Mouse (Mus musculus) thymus, adult 2 months (tissue): Measurements from ENCODE around the gene Cpvl.

Experiments used
- CTCF ChIP-seq: fragments of 200-500 bp; IDR thresholded peaks from 2 replicates; pipeline ENCODE4 v1.5.1; 2012; ENCODE audit warnings: mild to moderate bottlenecking, control low read depth, low read length, moderate library complexity, borderline replicate concordance; ENCODE audit not compliant: control insufficient read depth, poor library complexity, insufficient read depth; ENCODE audit errors: extremely low read depth
- POLR2A ChIP-seq: fragments of 200-500 bp; IDR thresholded peaks from 2 replicates; pipeline ENCODE4 v1.6.1; 2012; ENCODE audit warnings: mild to moderate bottlenecking, low read length, control low read depth, moderate library complexity; ENCODE audit not compliant: control insufficient read depth, poor library complexity, insufficient read depth; ENCODE audit errors: extremely low read depth

DNA sequence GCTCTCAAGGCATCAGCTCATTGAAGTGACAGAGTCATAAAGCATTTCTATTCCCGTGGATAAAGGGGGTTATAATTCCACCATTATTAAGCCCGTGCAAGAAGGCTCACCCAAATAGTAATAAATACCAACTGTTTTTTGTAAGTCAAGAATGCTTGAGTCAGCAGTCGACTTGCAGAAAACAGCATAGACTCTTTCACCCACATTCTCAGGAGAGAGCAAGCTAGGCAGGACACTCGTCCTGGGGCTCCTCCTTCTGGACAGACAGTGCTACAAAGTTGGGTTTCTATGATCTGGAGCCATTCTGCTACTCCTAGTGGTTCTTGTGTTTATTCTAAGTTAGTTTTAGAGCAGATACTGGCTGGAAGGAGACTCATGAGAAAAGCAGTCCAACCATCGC is 24.4 kb downstream of the Cpvl start:
- TF ChIP-seq POLR2A, result no peak
- TF ChIP-seq CTCF, result no peak
